Mouse (Mus musculus) liver, embryonic 14.5 days (tissue): ENCODE data around the gene Slc16a1.

Source experiments
- CTCF ChIP-seq: IDR thresholded peaks from 2 replicates; pipeline ENCODE4 v1.5.1; 2016; ENCODE audit warnings: antibody characterized with exemption, low read depth, control low read depth
- EP300 ChIP-seq: IDR thresholded peaks from 2 replicates; pipeline ENCODE4 v1.6.1; 2016; ENCODE audit warnings: antibody characterized with exemption, low read depth

GRCm38 (mm10) chr3:104706446-104706845 is 68.0 kb downstream of the Slc16a1 start:
- TF ChIP-seq CTCF: no peak
- TF ChIP-seq EP300: no peak
